Mouse (Mus musculus) embryo, embryonic 11.5 days (tissue): ENCODE results near the gene Acot8.
"Not testable (repeated sequence)": the region's sequence is repeated elsewhere in the genome, so short reads cannot be mapped to it uniquely, and the experiment has no call there.

ENCODE experiments used
- DNase-seq: peaks from one replicate; pipeline ENCODE4 v3.0.0-alpha.2; 2012; ENCODE audit warnings: low read depth, low spot score

The Acot8 gene

GRCm38 (mm10) chr2:164813557-164813956 is 8.9 kb upstream of the Acot8 start:
- no peak for DNase-seq

GRCm38 (mm10) chr2:164806614-164807013 is 1.9 kb upstream of the Acot8 start:
- no peak for DNase-seq

- no peak for DNase-seq
Measured at GRCm38 (mm10) chr2:164805332-164805718, 643 bp upstream of the Acot8 start.

GRCm38 (mm10) chr2:164803921-164804313 is 765 bp downstream of the Acot8 start:
- DNase-seq, result no peak

GRCm38 (mm10) chr2:164803201-164803920 is 1.3 kb downstream of the Acot8 start:
- no peak for DNase-seq

GRCm38 (mm10) chr2:164800252-164801004 is 4.3 kb downstream of the Acot8 start:
- DNase-seq, result no peak

- DNase-seq, result not testable (repeated sequence)
Measured at GRCm38 (mm10) chr2:164798554-164798953, 6.1 kb downstream of the Acot8 start.

- DNase-seq, result no peak
Measured at GRCm38 (mm10) chr2:164795868-164796267, 8.8 kb downstream of the Acot8 start.

GRCm38 (mm10) chr2:164794293-164794692 is 10.4 kb downstream of the Acot8 start:
- peak; percentile 74 for DNase-seq

GRCm38 (mm10) chr2:164793772-164794171 is 10.9 kb downstream of the Acot8 start:
- no peak for DNase-seq

- no peak for DNase-seq
Measured at GRCm38 (mm10) chr2:164793236-164793635, 11.4 kb downstream of the Acot8 start.

- no peak for DNase-seq
Measured at GRCm38 (mm10) chr2:164792400-164793190, 12.1 kb downstream of the Acot8 start.

- DNase-seq, result no peak
Measured at GRCm38 (mm10) chr2:164791841-164792261, 12.8 kb downstream of the Acot8 start.

- DNase-seq, result no peak
Measured at GRCm38 (mm10) chr2:164790451-164790850, 14.2 kb downstream of the Acot8 start.

- no peak for DNase-seq
Measured at GRCm38 (mm10) chr2:164788411-164788810, 16.3 kb downstream of the Acot8 start.

GRCm38 (mm10) chr2:164787779-164788178 is 16.9 kb downstream of the Acot8 start:
- no peak for DNase-seq

- DNase-seq, result no peak
Measured at GRCm38 (mm10) chr2:164787032-164787431, 17.6 kb downstream of the Acot8 start.

GRCm38 (mm10) chr2:164786388-164786885 is 18.2 kb downstream of the Acot8 start:
- DNase-seq, result no peak

GRCm38 (mm10) chr2:164785481-164786387 is 18.9 kb downstream of the Acot8 start, which contains the start of gene Snx21:
Gene Snx21, plus strand, starts transcription at chr2:164785823.
- peak; percentile 71 for DNase-seq

- no peak for DNase-seq
Measured at GRCm38 (mm10) chr2:164784869-164785420, 19.7 kb downstream of the Acot8 start.
